In the genomic region with DNA sequence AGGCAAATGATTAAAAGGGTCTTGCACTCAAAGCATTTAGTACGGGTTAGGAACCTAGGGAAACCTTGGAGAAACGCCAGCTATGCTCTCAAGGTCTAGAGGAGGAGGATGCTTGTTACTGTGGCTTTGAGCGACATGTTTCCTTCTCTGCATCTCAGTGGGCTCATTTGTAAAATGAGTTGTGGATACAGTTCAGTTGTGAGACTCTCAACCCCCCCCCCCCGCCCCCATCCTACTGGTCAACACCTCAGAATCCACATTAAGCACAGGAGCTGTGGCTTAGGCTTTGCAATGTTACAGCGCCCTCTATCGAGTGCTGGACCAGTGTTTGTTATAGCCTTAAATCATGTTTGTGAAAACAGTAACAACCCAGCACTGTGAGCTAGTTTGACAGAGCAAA, we compare ENCODE assay signal across 9 mouse cellular contexts. TPM values are rescaled to one million over a fixed set of nuclear protein-coding genes. Genes with fewer than 3 reads are reported as not detected.
DNase-seq lines count a peak whose midpoint lies in the region; ATAC-seq and TF ChIP-seq lines count a peak whose summit lies in the region.
"Had no signal": no experiment of that assay in that cellular context is flagged by ENCODE, and none has a peak within 500 bp of the region (broad histone marks: within the 10 kb centered on the region; RNA-seq: fewer than 3 reads in every experiment).

No protein-coding gene starts in this region.

- ATAC-seq in erythroid progenitor cell, adult 5-6 weeks (replicated peaks; ENCODE audit: low FRiP score, poor library complexity, severe bottlenecking): peak; percentile 75
- peak; percentile 50; the same call in 1 of the 2 replicates for ATAC-seq in neural tube, embryonic 15.5 days (ENCODE audit: low FRiP score)

- no peaks in the 10 kb centered on the region for H3K27me3 ChIP-seq in neural tube, embryonic 15.5 days (replicated peaks)
- H3K27me3 ChIP-seq: heart, embryonic 15.5 days had no signal

- intact Hi-C loops in heart, postnatal 10 days (cut with DNase I): loop anchor here (1.0 kb wide), 1 partner anchor 152 kb away; no protein-coding TSS in a partner anchor

- no peaks in the 10 kb centered on the region for H3K36me3 ChIP-seq in neural tube, embryonic 15.5 days
- H3K36me3 ChIP-seq: heart, embryonic 15.5 days had no signal

- no peaks in the 10 kb centered on the region for H3K4me1 ChIP-seq in lung, adult 2 months (ENCODE audit: control insufficient read depth, insufficient read depth, low read length)
- H3K4me1 ChIP-seq in neural tube, embryonic 15.5 days: peaks cover 4% of the 10 kb centered on the region

- WGBS in large intestine, adult 2 months: 5% methylated on average over 6 of the region's 6 CpGs
- WGBS in lung, adult 2 months: 8% methylated on average over 6 of the region's 6 CpGs
- 15% methylated on average over 6 of the region's 6 CpGs for WGBS in neural tube, embryonic 15.5 days

- TF ChIP-seq POLR2A in lung, adult 2 months (IDR thresholded peaks at IDR 0.05; ENCODE audit: borderline replicate concordance, extremely low read depth, low read depth, low read length): no peak

- no peak overlapping the region for H3K27ac ChIP-seq in neural tube, embryonic 15.5 days (replicated peaks)
- H3K27ac ChIP-seq: heart, embryonic 15.5 days had no signal

- peak; percentile 49 for TF ChIP-seq CTCF in lung, adult 2 months (IDR thresholded peaks at IDR 0.05; ENCODE audit: insufficient read depth, low read length)

- H3K4me2 ChIP-seq in neural tube, embryonic 15.5 days: no peak overlapping the region
- H3K4me2 ChIP-seq: heart, embryonic 15.5 days had no signal

- DNase-seq in ES-CJ7 (ENCODE audit: low read depth, low spot score): peak; percentile 76
- peak; percentile 95 for DNase-seq in brain, adult 2 months (ENCODE audit: low read depth, low spot score)
- peak; percentile 65 to 75 for DNase-seq in heart, postnatal 10 days
- peak; percentile 84 for DNase-seq in large intestine, adult 2 months (ENCODE audit: low read depth, low spot score)
- peak; percentile 56 for DNase-seq in lung, adult 2 months
- DNase-seq in thymus, postnatal 14 days: peak; percentile 64

- no peaks in the 10 kb centered on the region for H3K9me3 ChIP-seq in neural tube, embryonic 15.5 days (replicated peaks)
- H3K9me3 ChIP-seq: heart, embryonic 15.5 days had no signal

- no peak overlapping the region for H3K9ac ChIP-seq in neural tube, embryonic 15.5 days (replicated peaks)
- H3K9ac ChIP-seq: heart, embryonic 15.5 days had no signal

- no peak overlapping the region for H3K4me3 ChIP-seq in lung, adult 2 months (replicated peaks; ENCODE audit: extremely low read depth, low read depth, low read length)
- no peak overlapping the region for H3K4me3 ChIP-seq in neural tube, embryonic 15.5 days (replicated peaks)
- H3K4me3 ChIP-seq: heart, embryonic 15.5 days had no signal

RNA-seq across cellular contexts. Expression of a gene that starts 44.5 kb away (rescaled TPM):
- 22.0 and 26.4 TPM in 2 replicates for total RNA-seq in erythroid progenitor cell, adult 5-6 weeks (2015; ENCODE audit: low replicate concordance)
- total RNA-seq in erythroid progenitor cell, adult 5-6 weeks (2017; ENCODE audit: low replicate concordance): 14.8 and 19.1 TPM in 2 replicates
- 10 to 100 TPM in 1 of 2 experiments, 1 to 10 TPM in 1; 9.1 to 13.1 TPM for total RNA-seq in heart, postnatal 10 days (2021)
- polyA plus RNA-seq in large intestine, adult 2 months (2012; rRNA removed): 12.2 and 13.6 TPM in 2 replicates
- polyA plus RNA-seq in lung, adult 2 months (2012; rRNA removed): 10.1 and 16.0 TPM in 2 replicates
- 5.8 and 6.0 TPM in 2 replicates for polyA plus RNA-seq in neural tube, embryonic 15.5 days (2015; fragmentation: Nextera tagmentation; extraction: Ambion mirVana)

RNA-seq across cellular contexts. Expression of a gene that starts 52.1 kb away (rescaled TPM):
- 103 and 115 TPM in 2 replicates for total RNA-seq in erythroid progenitor cell, adult 5-6 weeks (2015; ENCODE audit: low replicate concordance)
- total RNA-seq in erythroid progenitor cell, adult 5-6 weeks (2017; ENCODE audit: low replicate concordance): 91.8 and 101 TPM in 2 replicates
- 10 to 100 TPM; 13.7 to 17.5 TPM for total RNA-seq in heart, postnatal 10 days (2021)
- 8.9 and 11.3 TPM in 2 replicates for polyA plus RNA-seq in large intestine, adult 2 months (2012; rRNA removed)
- 4.6 and 7.7 TPM in 2 replicates for polyA plus RNA-seq in lung, adult 2 months (2012; rRNA removed)
- polyA plus RNA-seq in neural tube, embryonic 15.5 days (2015; fragmentation: Nextera tagmentation; extraction: Ambion mirVana): 21.4 and 25.9 TPM in 2 replicates
